ENCODE assay signal across 13 mouse cellular contexts in the genomic region with DNA sequence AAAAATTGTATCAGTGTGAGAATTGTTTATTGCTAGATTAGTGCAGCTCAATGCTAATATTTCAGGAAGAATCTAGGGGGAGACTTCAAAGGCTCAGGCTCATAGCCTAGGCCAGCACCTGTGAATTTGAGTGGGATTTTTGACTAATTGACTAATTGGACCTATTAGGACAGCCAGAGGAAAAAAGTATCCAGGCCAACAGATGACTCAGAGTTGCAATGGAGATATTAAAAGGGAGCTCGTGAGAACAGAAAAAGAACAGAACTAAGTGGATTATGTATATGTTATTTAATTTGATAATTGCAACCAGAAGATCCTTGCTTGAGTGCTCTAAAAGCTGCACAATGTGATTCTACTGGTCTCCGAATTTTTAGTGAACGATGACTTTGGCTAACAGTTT. TPM values are rescaled to one million over a fixed set of nuclear protein-coding genes. Genes with fewer than 3 reads are reported as not detected.
"Had no signal": no experiment of that assay in that cellular context is flagged by ENCODE, and none has a peak within 500 bp of the region (broad histone marks: within the 10 kb centered on the region; RNA-seq: fewer than 3 reads in every experiment).

No protein-coding gene starts in this region.

- DNase-seq: left cerebral cortex, postnatal 4 days; liver, embryonic 13.5 days; liver, postnatal 0 days; lung, adult 18-20 months; lung, adult 2 months; lung, embryonic 14.5 days; lung, postnatal 10 days; lung, postnatal 14 days; lung, postnatal 36 days; lung, postnatal 4 days; midbrain, embryonic 14.5 days had no signal

RNA-seq across cellular contexts. Expression of a gene that starts 3.7 kb away (rescaled TPM):
- total RNA-seq: megakaryocyte-erythroid progenitor cell, adult 5-6 weeks; monocyte, adult 5-6 weeks had no signal
